Mouse (Mus musculus) bone marrow, adult 2 months (tissue): ENCODE data around the gene Acvr1.

Experiments
- CTCF ChIP-seq: fragments of 200-500 bp; IDR thresholded peaks from 2 replicates; pipeline ENCODE4 v1.5.1; 2011; ENCODE audit warnings: low read length, control low read depth; ENCODE audit not compliant: control insufficient read depth, insufficient read depth
- POLR2A ChIP-seq: fragments of 200-500 bp; IDR thresholded peaks from 2 replicates; pipeline ENCODE4 v1.6.1; 2011; ENCODE audit warnings: low read depth, mild to moderate bottlenecking, control low read depth, low read length, borderline replicate concordance; ENCODE audit not compliant: control insufficient read depth

GRCm38 (mm10) chr2:58586311-58586710, 19.4 kb upstream of the Acvr1 start:
- TF ChIP-seq POLR2A: no peak
- TF ChIP-seq CTCF: no peak
